8 mouse cellular contexts compared by ENCODE assay signal in the genomic region with DNA sequence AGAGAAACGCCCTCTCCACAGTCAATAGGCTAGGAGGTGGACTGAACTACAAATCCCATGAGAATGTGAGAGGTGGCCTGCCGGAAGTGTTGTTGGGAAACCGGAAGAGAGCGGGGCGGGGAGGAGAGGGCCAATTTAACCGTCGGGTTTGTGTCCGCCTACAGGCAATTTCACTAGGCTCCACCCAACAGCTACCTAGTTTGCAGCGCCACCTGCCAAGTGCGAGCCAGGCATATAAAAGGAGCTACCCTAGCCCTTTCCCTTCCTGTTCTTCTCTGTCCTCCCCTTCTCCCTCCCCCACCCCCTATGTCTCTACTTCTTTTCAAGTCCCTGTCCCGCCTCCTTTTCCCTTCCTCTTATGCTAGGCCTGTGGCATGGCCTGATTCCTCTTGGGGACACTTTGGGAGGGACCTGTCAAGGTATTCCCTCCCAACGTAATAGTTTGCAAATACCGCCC. TPM values are rescaled to one million over a fixed set of nuclear protein-coding genes. Genes with fewer than 3 reads are reported as not detected.
DNase-seq lines count a peak whose midpoint lies in the region; ATAC-seq lines count a peak whose summit lies in the region.

No protein-coding gene starts in this region.

- H3K9me3 ChIP-seq in hindbrain, embryonic 13.5 days: no peaks in the 10 kb centered on the region

- H3K4me3 ChIP-seq in hindbrain, embryonic 13.5 days: peak overlapping the region; percentile 40

- peak; percentile 88 for ATAC-seq in hindbrain, embryonic 13.5 days (ENCODE audit: low FRiP score)

- H3K9ac ChIP-seq in hindbrain, embryonic 13.5 days: peak overlapping the region; percentile 61

- 9% methylated on average over 13 of the region's 13 CpGs for WGBS in hindbrain, embryonic 13.5 days

- no peaks in the 10 kb centered on the region for H3K36me3 ChIP-seq in hindbrain, embryonic 13.5 days

- H3K27ac ChIP-seq in hindbrain, embryonic 13.5 days: peak overlapping the region; percentile 69; the same call in 1 of the 2 replicates

- DNase-seq in R1 (ENCODE audit: low read depth, low spot score): peak; percentile 98
- peak; percentile 72 to 77 for DNase-seq in cerebellum, postnatal 10 days
- DNase-seq in frontal cortex, postnatal 14 days (ENCODE audit: low spot score in 2 of 2): peak; percentile 28 to 52
- DNase-seq in layer of hippocampus, postnatal 25 days (ENCODE audit: extremely low spot score in 1 of 2, low spot score in 1 of 2): peak; percentile 18 to 63
- DNase-seq in lung, postnatal 14 days: peak; percentile 81
- DNase-seq in retina, postnatal 1 day: peak; percentile 90
- peak; percentile 37 for DNase-seq in urinary bladder, adult 2 months (ENCODE audit: low spot score)

- H3K4me1 ChIP-seq in hindbrain, embryonic 13.5 days (replicated peaks): peaks cover 5% of the 10 kb centered on the region; the same call in 1 of the 2 replicates

- no peaks in the 10 kb centered on the region for H3K27me3 ChIP-seq in hindbrain, embryonic 13.5 days

- H3K4me2 ChIP-seq in hindbrain, embryonic 13.5 days: peak overlapping the region; percentile 49

RNA-seq across cellular contexts. Expression of a gene that starts 4.4 kb away (rescaled TPM):
- polyA plus RNA-seq in hindbrain, embryonic 13.5 days (2015; fragmentation: Nextera tagmentation; extraction: Ambion mirVana): not detected in 2 replicates
- under 1 TPM; 0.10 to 0.26 TPM for total RNA-seq in layer of hippocampus, postnatal 25 days (2021)
- 0.83 and 0.96 TPM in 2 replicates for polyA plus RNA-seq in urinary bladder, adult 2 months (2012; rRNA removed)

RNA-seq across cellular contexts. Expression of a gene that starts 24.3 kb away (rescaled TPM):
- 1.4 and 2.6 TPM in 2 replicates for polyA plus RNA-seq in hindbrain, embryonic 13.5 days (2015; fragmentation: Nextera tagmentation; extraction: Ambion mirVana)
- total RNA-seq in layer of hippocampus, postnatal 25 days (2021): under 1 TPM in 1 of 2 experiments, not detected in 1; 0.34 TPM
- not detected in 2 replicates for polyA plus RNA-seq in urinary bladder, adult 2 months (2012; rRNA removed)

RNA-seq across cellular contexts. Expression of a gene that starts 43.4 kb away (rescaled TPM):
- 0.56 and 0.96 TPM in 2 replicates for polyA plus RNA-seq in hindbrain, embryonic 13.5 days (2015; fragmentation: Nextera tagmentation; extraction: Ambion mirVana)
- total RNA-seq in layer of hippocampus, postnatal 25 days (2021): 1 to 10 TPM; 1.8 to 2.3 TPM
- 0.06 TPM in 2 replicates for polyA plus RNA-seq in urinary bladder, adult 2 months (2012; rRNA removed)

RNA-seq across cellular contexts. Expression of a gene that starts 48.8 kb away (rescaled TPM):
- polyA plus RNA-seq in hindbrain, embryonic 13.5 days (2015; fragmentation: Nextera tagmentation; extraction: Ambion mirVana): 0.18 and 0.19 TPM in 2 replicates
- total RNA-seq in layer of hippocampus, postnatal 25 days (2021): under 1 TPM; 0.23 to 0.66 TPM
- not detected in 2 replicates for polyA plus RNA-seq in urinary bladder, adult 2 months (2012; rRNA removed)

Comparison
In these comparisons a context has a peak if more than half of its experiments do, and no peak if none do; other contexts are left out.
1. Peak in every context shown above with its lines: DNase-seq, ATAC-seq, H3K4me3 ChIP-seq and H3K27ac ChIP-seq.
2. DNase-seq: peak in every context shown above with its lines; median percentile 98 in R1; 90 in retina, postnatal 1 day; 81 in lung, postnatal 14 days; 74 in cerebellum, postnatal 10 days; 40 in layer of hippocampus, postnatal 25 days; 40 in frontal cortex, postnatal 14 days; 37 in urinary bladder, adult 2 months.